Mouse (Mus musculus) 3134 (cell line): ENCODE measurements around the gene Gm20937.
"Not testable (repeated sequence)": the region's sequence is repeated elsewhere in the genome, so short reads cannot be mapped to it uniquely, and the experiment has no call there.

Source experiments
- DNase-seq: peaks from one replicate; pipeline ENCODE4 v3.0.0-alpha.2; 2011; ENCODE audit warnings: low spot score; ENCODE audit not compliant: insufficient read length; ENCODE audit errors: extremely low read depth

The Gm20937 gene

GRCm38 (mm10) chrY:68294798-68295197 is at the start of gene Gm20937:
Gene Gm20937, minus strand, starts transcription at chrY:68294898.
- not testable (repeated sequence) for DNase-seq
